Mouse (Mus musculus) brain, embryonic 14.5 days (tissue): Measurements from ENCODE around the gene Ift57. TPM values are rescaled to one million over a fixed set of nuclear protein-coding genes. Genes with fewer than 3 reads are reported as not detected.
A peak's percentile ranks its signal among the peaks of the same experiment; 100 is the strongest.

Experiments used
- DNase-seq: peaks from one replicate; pipeline ENCODE4 v3.0.0-alpha.2; 2011; ENCODE audit warnings: low read depth
- CTCF ChIP-seq: fragments of 200-500 bp; IDR thresholded peaks from 2 replicates; pipeline ENCODE4 v1.5.1; 2012; ENCODE audit warnings: inconsistent platforms, mild to moderate bottlenecking, moderate library complexity, borderline replicate concordance; ENCODE audit not compliant: insufficient read depth, insufficient read length; ENCODE audit errors: extremely low read depth
- POLR2A ChIP-seq: fragments of 200-500 bp; IDR thresholded peaks from 2 replicates; pipeline ENCODE4 v1.6.1; 2012; ENCODE audit warnings: mild to moderate bottlenecking, inconsistent platforms, borderline replicate concordance; ENCODE audit not compliant: poor library complexity, insufficient read depth, insufficient read length, severe bottlenecking; ENCODE audit errors: extremely low read depth
- polyA plus RNA-seq: library from polyadenylated mRNA; depleted of rRNA; stranded (reverse); fragments of >200 nt; gene quantifications from 2 replicates; pipeline ENCODE4 v1.2.3, GENCODE M21; 2012; rRNA removed

The Ift57 gene
- 20.4 and 26.1 TPM in 2 replicates for polyA plus RNA-seq

GRCm38 (mm10) chr16:49698620-49699525 is at the start of gene Ift57:
TSS of gene Ift57 (plus strand) at chr16:49699233.
- DNase-seq: peak; percentile 99
- peak; percentile 59 for TF ChIP-seq POLR2A
- no peak for TF ChIP-seq CTCF

- DNase-seq: no peak
- TF ChIP-seq CTCF: no peak
- no peak for TF ChIP-seq POLR2A
These were observed 41.9 kb upstream of the Ift57 start for GRCm38 (mm10) chr16:49657182-49657581.

DNA sequence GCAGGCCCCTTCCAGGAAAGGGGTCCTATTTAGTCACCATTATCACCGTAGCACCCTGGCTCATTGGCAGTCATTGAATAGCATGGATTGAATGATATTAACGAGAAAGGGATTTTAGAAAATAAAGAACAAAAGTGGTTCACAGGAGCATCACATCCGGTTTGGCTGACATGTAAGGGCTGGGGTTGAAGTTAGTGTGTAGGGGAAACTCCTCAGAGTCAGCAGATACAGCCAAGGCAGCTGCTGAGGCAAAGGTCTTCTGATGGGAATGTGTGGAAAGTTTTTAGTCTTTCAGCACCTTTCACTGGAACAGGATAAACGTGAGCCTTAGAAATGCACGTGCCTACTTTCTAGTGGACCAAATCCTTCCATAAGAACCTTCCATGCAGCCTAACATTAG is 41.0 kb upstream of the Ift57 start:
- TF ChIP-seq POLR2A (no peak), CTCF (no peak)
- no peak for DNase-seq

DNA sequence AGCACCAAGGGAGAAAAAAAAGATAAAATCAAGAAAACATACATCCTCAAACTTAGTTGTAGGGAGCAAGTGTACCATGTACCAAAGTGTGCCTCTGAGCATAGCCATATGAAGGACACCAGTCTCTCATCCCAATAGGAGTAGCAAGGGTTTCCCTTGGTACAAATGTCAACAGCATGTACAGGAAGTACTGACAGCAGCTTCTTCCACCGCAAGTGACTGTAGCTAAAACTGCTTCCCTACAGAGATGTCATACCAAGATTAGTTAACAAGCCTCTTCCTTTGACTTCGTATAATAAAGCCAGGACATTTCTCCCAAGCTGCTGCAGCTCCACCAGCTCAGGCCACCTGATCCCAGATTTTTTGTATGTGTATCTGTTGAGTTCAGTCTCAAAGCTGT is 39.9 kb upstream of the Ift57 start:
- TF ChIP-seq POLR2A (no peak), CTCF (no peak)
- no peak for DNase-seq

DNA sequence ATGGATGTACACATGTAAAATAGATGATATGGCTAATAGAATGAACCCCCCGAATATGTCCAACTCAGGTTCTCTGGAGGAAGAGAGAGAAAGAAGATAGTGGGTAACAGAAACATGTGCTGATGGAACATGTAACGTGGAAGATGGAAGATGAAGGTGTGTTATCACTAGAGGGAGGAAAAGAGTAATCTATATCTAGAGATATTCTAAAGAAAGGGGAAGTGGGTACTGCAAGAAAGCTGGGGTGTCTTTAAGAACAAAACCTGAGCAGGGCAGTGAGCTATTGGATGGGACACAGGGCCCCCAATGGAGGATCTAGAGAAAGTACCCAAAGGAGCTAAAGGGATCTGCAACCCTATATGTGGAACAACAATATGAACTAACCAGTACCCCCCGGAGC is 38.9 kb upstream of the Ift57 start:
- no peak for DNase-seq
- no peak for TF ChIP-seq CTCF
- no peak for TF ChIP-seq POLR2A

DNA sequence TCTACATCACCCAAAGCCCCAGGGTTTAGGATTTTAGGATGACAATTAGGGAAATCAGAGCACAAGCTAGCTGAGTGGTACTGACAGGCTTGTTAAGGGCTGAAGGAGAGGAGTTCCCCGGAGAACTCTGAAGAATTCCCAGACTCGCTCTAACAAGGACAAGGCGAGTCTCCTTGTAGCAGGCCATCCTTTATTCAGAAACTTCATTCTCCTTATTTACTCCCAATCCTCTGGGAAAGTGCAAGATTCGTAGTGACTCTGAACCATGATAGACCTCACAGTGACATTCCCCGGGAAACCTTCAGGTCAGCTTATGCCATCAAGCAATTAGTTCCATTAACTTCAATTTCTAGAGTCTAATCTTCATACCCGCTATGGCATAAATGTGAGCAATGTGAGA is 36.8 kb upstream of the Ift57 start:
- TF ChIP-seq CTCF (no peak), POLR2A (no peak)
- no peak for DNase-seq

GRCm38 (mm10) chr16:49664677-49665076 is 34.4 kb upstream of the Ift57 start:
- TF ChIP-seq POLR2A (no peak), CTCF (no peak)
- peak; percentile 71 for DNase-seq

DNA sequence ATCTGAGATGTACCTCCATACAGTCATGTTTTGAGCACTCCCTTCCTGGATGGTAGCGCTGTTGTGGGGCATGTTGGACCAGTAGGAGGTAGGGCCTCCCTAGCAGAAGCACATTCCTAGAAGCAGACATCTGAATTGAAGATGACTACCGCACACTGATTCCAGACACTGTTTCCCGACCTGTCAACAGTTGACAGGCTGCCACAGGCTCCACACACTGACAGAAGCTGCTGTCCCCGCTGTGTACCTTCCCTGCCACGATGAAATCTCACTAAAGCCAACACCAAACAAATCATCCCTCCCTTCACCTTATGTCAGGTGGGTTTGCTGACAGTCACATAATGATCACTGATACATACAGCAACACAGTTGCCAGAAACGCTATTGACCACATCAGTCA is 19.4 kb upstream of the Ift57 start:
- TF ChIP-seq POLR2A (no peak), CTCF (no peak)
- DNase-seq: no peak

GRCm38 (mm10) chr16:49684961-49685360 is 14.1 kb upstream of the Ift57 start:
- no peak for TF ChIP-seq CTCF
- no peak for TF ChIP-seq POLR2A
- peak; percentile 49 for DNase-seq

DNA sequence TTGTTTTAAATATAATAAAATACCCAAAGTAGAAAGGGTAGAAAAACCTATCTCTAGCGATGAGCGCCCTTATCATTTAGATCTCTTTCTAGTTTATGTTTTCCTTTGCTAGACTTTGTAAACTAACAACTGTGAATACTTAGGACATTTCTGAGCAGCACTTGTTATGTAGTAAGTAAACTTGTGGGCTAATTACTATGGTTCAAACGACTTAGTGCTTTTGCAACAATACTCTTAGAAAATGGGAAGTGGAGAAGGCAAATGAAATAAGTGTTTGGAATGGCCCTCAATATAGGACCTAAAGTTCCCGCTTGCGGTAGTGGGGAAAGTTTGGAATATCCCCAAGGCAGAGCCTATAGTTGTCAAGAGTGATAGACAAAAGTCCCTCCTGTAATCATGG is 788 bp downstream of the Ift57 start:
- TF ChIP-seq POLR2A (no peak), CTCF (no peak)
- no peak for DNase-seq

DNA sequence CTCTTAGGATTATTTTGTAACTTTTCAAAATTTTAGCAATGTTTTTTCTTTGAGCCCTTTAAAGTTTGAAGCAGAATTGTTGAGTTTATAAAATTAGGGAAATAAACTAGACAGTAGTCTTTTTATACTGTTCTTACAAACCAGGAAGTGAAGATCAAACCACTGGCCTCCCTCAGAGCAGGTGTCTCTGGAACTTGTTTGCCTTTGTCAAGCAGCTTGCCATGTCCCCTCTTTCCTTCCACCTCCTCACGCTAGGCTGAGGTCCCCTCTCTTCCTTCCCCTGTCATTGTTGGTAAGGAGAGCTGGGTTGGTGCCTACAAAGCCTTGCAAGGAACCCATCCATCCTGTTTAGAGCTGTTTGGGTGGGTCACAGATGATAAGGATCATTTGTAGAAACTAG is 9.0 kb downstream of the Ift57 start:
- DNase-seq: no peak

DNA sequence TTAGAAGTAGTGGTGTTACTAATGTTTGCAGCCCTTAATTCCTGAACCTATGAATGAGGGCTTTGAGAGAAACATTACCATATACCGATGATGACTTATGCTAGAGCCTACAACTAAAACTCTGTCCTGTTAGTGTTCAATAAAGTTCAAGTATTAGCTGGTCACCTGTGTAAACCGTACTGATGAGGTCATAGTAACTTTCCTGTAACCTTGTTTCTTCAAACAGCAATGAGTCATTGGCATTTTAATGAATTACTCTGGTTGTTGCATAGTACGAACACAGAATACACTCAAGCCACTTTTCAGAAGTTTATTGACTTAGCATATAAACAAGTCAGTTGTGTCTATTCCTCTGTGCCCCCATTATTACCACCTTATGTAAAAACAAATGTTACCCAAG is 11.2 kb downstream of the Ift57 start:
- TF ChIP-seq POLR2A: no peak
- DNase-seq: no peak

More for the DNA sequence above, 9.0 kb downstream of the Ift57 start:
- TF ChIP-seq POLR2A (no peak), CTCF (no peak)
